Mouse (Mus musculus) heart, adult 2 months (tissue): ENCODE measurements around the gene Gm49325.

Experiments
- CTCF ChIP-seq: fragments of 200-600 bp; IDR thresholded peaks from 2 replicates; pipeline ENCODE4 v1.8.1; 2022; ENCODE audit warnings: antibody characterized with exemption, mild to moderate bottlenecking, moderate library complexity
- EP300 ChIP-seq: fragments of 200-500 bp; IDR thresholded peaks from 2 replicates; pipeline ENCODE4 v1.6.1; 2011; ENCODE audit warnings: low read depth, low read length, control low read depth; ENCODE audit not compliant: insufficient read depth
- POLR2A ChIP-seq: fragments of 200-500 bp; IDR thresholded peaks from 2 replicates; pipeline ENCODE4 v1.6.1; 2011; ENCODE audit warnings: mild to moderate bottlenecking, low read depth, low read length, control low read depth; ENCODE audit not compliant: insufficient read depth

- TF ChIP-seq CTCF, result no peak
- TF ChIP-seq POLR2A, result no peak
- TF ChIP-seq EP300, result no peak
These were observed 45.2 kb upstream of the Gm49325 start for GRCm38 (mm10) chr10:77560830-77561229.
